Mouse (Mus musculus): Measurements from ENCODE around the gene Gm17387.

GRCm38 (mm10) chr7:141059929-141060328, 31.0 kb downstream of the Gm17387 start:
- TF ChIP-seq CTCF (IDR thresholded peaks at IDR 0.05; ENCODE audit: insufficient read depth, low read length) = no peak
- no peak for TF ChIP-seq POLR2A (IDR thresholded peaks at IDR 0.05; ENCODE audit: borderline replicate concordance, extremely low read depth, low read depth, low read length)
